Mouse (Mus musculus) CD4-positive helper T cell, adult 2 months (primary cell): ENCODE measurements at regions not wholly inside any gene's neighbourhood (a gene's known extent, or its start where the extent isn't known, plus 50 kb on each side); places are given as distances from the start of the nearest gene placed in this dataset.
A peak's percentile ranks its signal among the peaks of the same experiment; 100 is the strongest.
"Not testable (repeated sequence)": the region's sequence is repeated elsewhere in the genome, so short reads cannot be mapped to it uniquely, and the experiment has no call there.

Experiments used
- DNase-seq: peaks from one replicate; pipeline ENCODE4 v3.0.0-alpha.2; 2012; ENCODE audit warnings: low read depth, missing footprints, low spot score

- peak; percentile 18 for DNase-seq
These were observed 80.0 kb downstream of the Nfkbiz start for GRCm38 (mm10) chr16:55758707-55759067.

GRCm38 (mm10) chr16:55757952-55758706 lies 80.6 kb downstream of the Nfkbiz start:
- DNase-seq, result no peak

GRCm38 (mm10) chr16:55757422-55757815 lies 81.3 kb downstream of the Nfkbiz start:
- not testable (repeated sequence) for DNase-seq

- DNase-seq, result peak; percentile 62
These were observed 81.8 kb downstream of the Nfkbiz start for GRCm38 (mm10) chr16:55756764-55757421.

GRCm38 (mm10) chr16:55755309-55755832 lies 83.3 kb downstream of the Nfkbiz start:
- peak; percentile 22 for DNase-seq

GRCm38 (mm10) chr16:55754092-55754763 lies 84.5 kb downstream of the Nfkbiz start:
- DNase-seq, result peak; percentile 87

GRCm38 (mm10) chr16:55753380-55753779 lies 85.3 kb downstream of the Nfkbiz start:
- DNase-seq, result no peak

GRCm38 (mm10) chr16:55747250-55747649 lies 91.4 kb downstream of the Nfkbiz start:
- DNase-seq, result peak; percentile 46

GRCm38 (mm10) chr16:55746159-55746558 lies 92.5 kb downstream of the Nfkbiz start:
- DNase-seq, result no peak

- no peak for DNase-seq
These were observed 93.6 kb downstream of the Nfkbiz start for GRCm38 (mm10) chr16:55745094-55745493.

- DNase-seq, result no peak
These were observed 97.4 kb downstream of the Nfkbiz start for GRCm38 (mm10) chr16:55741099-55741863.

GRCm38 (mm10) chr16:55738741-55739140 lies 100.0 kb downstream of the Nfkbiz start:
- DNase-seq, result no peak

- DNase-seq, result peak; percentile 51
These were observed 103.2 kb downstream of the Nfkbiz start for GRCm38 (mm10) chr16:55735476-55735968.

GRCm38 (mm10) chr16:55734301-55734700 lies 104.4 kb downstream of the Nfkbiz start:
- peak; percentile 52 for DNase-seq

GRCm38 (mm10) chr16:55733751-55734150 lies 104.9 kb downstream of the Nfkbiz start:
- peak; percentile 65 for DNase-seq

- no peak for DNase-seq
These were observed 107.7 kb downstream of the Nfkbiz start for GRCm38 (mm10) chr16:55731003-55731402.

- no peak for DNase-seq
These were observed 112.2 kb downstream of the Nfkbiz start for GRCm38 (mm10) chr16:55726538-55726937.

- DNase-seq, result no peak
These were observed 118.3 kb downstream of the Nfkbiz start for GRCm38 (mm10) chr16:55720430-55720829.

GRCm38 (mm10) chr16:55710017-55710416 lies 128.7 kb downstream of the Nfkbiz start:
- no peak for DNase-seq

GRCm38 (mm10) chr16:55706502-55706901 lies 132.2 kb downstream of the Nfkbiz start:
- DNase-seq, result no peak

GRCm38 (mm10) chr16:55698489-55698892 lies 140.2 kb downstream of the Nfkbiz start:
- peak; percentile 21 for DNase-seq
